Mouse (Mus musculus) midbrain, embryonic 15.5 days (tissue): ENCODE measurements around the gene BC017158. TPM values are rescaled to one million over a fixed set of nuclear protein-coding genes. Genes with fewer than 3 reads are reported as not detected.

Source experiments
- ATAC-seq: fragments of 200-750 bp; cut with Nextera tagmentation; replicated peaks from 2 replicates; pipeline ENCODE4 v1.8.0; 2017; ENCODE audit warnings: moderate TSS enrichment
- H3K27ac ChIP-seq: fragments of 300-500 bp; sonication (generic); 2 replicates; pipeline ENCODE4 v1.5.1; 2015; ENCODE audit warnings: mild to moderate bottlenecking, inconsistent platforms
- H3K27me3 ChIP-seq: fragments of 300-500 bp; sonication (generic); replicated peaks from 2 replicates; pipeline ENCODE4 v1.6.1; 2015; ENCODE audit warnings: inconsistent platforms
- H3K36me3 ChIP-seq: fragments of 300-500 bp; sonication (generic); replicated peaks from 2 replicates; pipeline ENCODE4 v1.6.1; 2015; ENCODE audit warnings: inconsistent platforms
- H3K4me1 ChIP-seq: fragments of 300-500 bp; sonication (generic); 2 replicates; pipeline ENCODE4 v1.6.1; 2015; ENCODE audit warnings: inconsistent platforms
- H3K4me2 ChIP-seq: fragments of 300-500 bp; sonication (generic); 2 replicates; pipeline ENCODE4 v1.6.1; 2015; ENCODE audit warnings: inconsistent platforms, mild to moderate bottlenecking, moderate library complexity
- H3K4me3 ChIP-seq: fragments of 300-500 bp; sonication (generic); 2 replicates; pipeline ENCODE4 v1.5.1; 2015; ENCODE audit warnings: mild to moderate bottlenecking, inconsistent platforms
- H3K9ac ChIP-seq: fragments of 300-500 bp; sonication (generic); 2 replicates; pipeline ENCODE4 v1.6.1; 2015; ENCODE audit warnings: mild to moderate bottlenecking, inconsistent platforms
- H3K9me3 ChIP-seq: fragments of 300-500 bp; sonication (generic); 2 replicates; pipeline ENCODE4 v1.6.1; 2016; ENCODE audit warnings: inconsistent platforms
- WGBS: fragments of 180-500 bp; shearing (Covaris S2); methylation state at CpG from one replicate; pipeline ENCODE4 v1.1.7; 2015; ENCODE audit warnings: mixed read lengths; 5-methylcytosine and 5-hydroxymethylcytosine counted together
- polyA plus RNA-seq: library from polyadenylated mRNA; unstranded; fragments of >200 nt; fragmentation: Nextera tagmentation; extraction: Ambion mirVana; gene quantifications from 2 replicates; pipeline ENCODE4 v1.2.1, GENCODE M21; 2015

The BC017158 gene
- polyA plus RNA-seq, 1 experiment from 2014 or later = 24.6 TPM

- Histone ChIP-seq H3K4me3 (no peak overlapping the region), H3K9me3 (no peaks in the 10 kb centered on the region), H3K36me3 (no peaks in the 10 kb centered on the region), H3K4me2 (no peak overlapping the region), H3K4me1 (no peaks in the 10 kb centered on the region), H3K27ac (no peak overlapping the region), H3K9ac (no peak overlapping the region), H3K27me3 (no peaks in the 10 kb centered on the region; the same call in 1 of the 2 replicates)
- ATAC-seq = no peak
- 84% methylated on average over 6 of the region's 6 CpGs for WGBS
Measured at GRCm38 (mm10) chr7:128304198-128304597, 6.2 kb upstream of the BC017158 start.

GRCm38 (mm10) chr7:128302151-128302550, 4.2 kb upstream of the BC017158 start:
- H3K27me3 ChIP-seq = no peaks in the 10 kb centered on the region; the same call in 1 of the 2 replicates
- 79% methylated on average over 3 of the region's 3 CpGs for WGBS
- no peak overlapping the region for H3K27ac ChIP-seq
- no peak overlapping the region for H3K9ac ChIP-seq
- H3K4me2 ChIP-seq = no peak overlapping the region
- no peak overlapping the region for H3K4me3 ChIP-seq
- no peak for ATAC-seq
- peaks cover 16% of the 10 kb centered on the region for H3K4me1 ChIP-seq
- H3K36me3 ChIP-seq = no peaks in the 10 kb centered on the region
- no peaks in the 10 kb centered on the region for H3K9me3 ChIP-seq

- Histone ChIP-seq H3K4me2 (no peak overlapping the region), H3K4me3 (no peak overlapping the region), H3K9ac (no peak overlapping the region), H3K27me3 (no peaks in the 10 kb centered on the region; the same call in 1 of the 2 replicates), H3K4me1 (peaks cover 21% of the 10 kb centered on the region), H3K36me3 (no peaks in the 10 kb centered on the region), H3K27ac (no peak overlapping the region), H3K9me3 (no peaks in the 10 kb centered on the region)
- ATAC-seq = no peak
- 77% methylated on average over 3 of the region's 3 CpGs for WGBS
Measured at GRCm38 (mm10) chr7:128300952-128301351, 3.0 kb upstream of the BC017158 start.

- Histone ChIP-seq H3K4me2 (peak overlapping the region; percentile 87), H3K27me3 (no peaks in the 10 kb centered on the region; the same call in 1 of the 2 replicates), H3K4me1 (peaks cover 21% of the 10 kb centered on the region), H3K9ac (no peak overlapping the region), H3K27ac (peak overlapping the region; percentile 0; the same call in 1 of the 2 replicates), H3K9me3 (no peaks in the 10 kb centered on the region), H3K36me3 (no peaks in the 10 kb centered on the region), H3K4me3 (peak overlapping the region; percentile 88)
- ATAC-seq = no peak
- 63% methylated on average over 8 of the region's 8 CpGs for WGBS
Measured at GRCm38 (mm10) chr7:128298481-128299342, 742 bp upstream of the BC017158 start.

- H3K27ac ChIP-seq = peak overlapping the region; percentile 76; the same call in 1 of the 2 replicates
- no peak for ATAC-seq
- H3K9me3 ChIP-seq = no peaks in the 10 kb centered on the region
Measured at GRCm38 (mm10) chr7:128297291-128297616, 716 bp downstream of the BC017158 start.

GRCm38 (mm10) chr7:128296514-128296913, 1.5 kb downstream of the BC017158 start:
- 67% methylated on average over 3 of the region's 3 CpGs for WGBS
- no peak overlapping the region for H3K4me2 ChIP-seq
- no peak overlapping the region for H3K4me3 ChIP-seq
- no peaks in the 10 kb centered on the region for H3K9me3 ChIP-seq
- ATAC-seq = no peak
- no peak overlapping the region for H3K27ac ChIP-seq
- no peaks in the 10 kb centered on the region for H3K36me3 ChIP-seq
- no peak overlapping the region for H3K9ac ChIP-seq
- no peaks in the 10 kb centered on the region; the same call in 1 of the 2 replicates for H3K27me3 ChIP-seq
- H3K4me1 ChIP-seq = peaks cover 21% of the 10 kb centered on the region

More at GRCm38 (mm10) chr7:128297291-128297616, 716 bp downstream of the BC017158 start:
- H3K36me3 ChIP-seq = no peaks in the 10 kb centered on the region
- H3K4me2 ChIP-seq = peak overlapping the region; percentile 87
- H3K27me3 ChIP-seq = no peaks in the 10 kb centered on the region; the same call in 1 of the 2 replicates
- peaks cover 21% of the 10 kb centered on the region for H3K4me1 ChIP-seq
- H3K4me3 ChIP-seq = peak overlapping the region; percentile 88
- H3K9ac ChIP-seq = peak overlapping the region; percentile 81
- 41% methylated on average over 10 of the region's 10 CpGs for WGBS

GRCm38 (mm10) chr7:128294785-128295184, 3.2 kb downstream of the BC017158 start:
- no peak overlapping the region for H3K27ac ChIP-seq
- no peak overlapping the region for H3K4me3 ChIP-seq
- no peaks in the 10 kb centered on the region for H3K27me3 ChIP-seq
- no peak overlapping the region for H3K4me2 ChIP-seq
- H3K9me3 ChIP-seq = no peaks in the 10 kb centered on the region
- H3K9ac ChIP-seq = no peak overlapping the region
- ATAC-seq = no peak
- H3K4me1 ChIP-seq = peaks cover 21% of the 10 kb centered on the region
- peaks cover 2% of the 10 kb centered on the region; the same call in 1 of the 2 replicates for H3K36me3 ChIP-seq
- 95% methylated on average over 10 of the region's 10 CpGs for WGBS

- Histone ChIP-seq H3K36me3 (peaks cover 9% of the 10 kb centered on the region; the same call in 1 of the 2 replicates), H3K9me3 (no peaks in the 10 kb centered on the region), H3K4me2 (no peak overlapping the region), H3K27me3 (no peaks in the 10 kb centered on the region), H3K4me1 (0 out of 2 replicates have a peak, but pooled peaks cover 1% of the 10 kb centered on the region), H3K27ac (no peak overlapping the region), H3K4me3 (no peak overlapping the region), H3K9ac (no peak overlapping the region)
- 16% methylated on average over 9 of the region's 9 CpGs for WGBS
- ATAC-seq = no peak
Measured at GRCm38 (mm10) chr7:128288923-128289544, 8.9 kb downstream of the BC017158 start.

GRCm38 (mm10) chr7:128285060-128285459, 12.9 kb downstream of the BC017158 start:
- Histone ChIP-seq H3K9me3 (no peaks in the 10 kb centered on the region), H3K27ac (no peak overlapping the region), H3K27me3 (no peaks in the 10 kb centered on the region), H3K9ac (no peak overlapping the region), H3K4me2 (no peak overlapping the region), H3K4me1 (0 out of 2 replicates have a peak, but pooled peaks cover 8% of the 10 kb centered on the region), H3K4me3 (no peak overlapping the region), H3K36me3 (peaks cover 7% of the 10 kb centered on the region; the same call in 1 of the 2 replicates)
- ATAC-seq = no peak
- 88% methylated on average over 8 of the region's 8 CpGs for WGBS

- Histone ChIP-seq H3K9ac (no peak overlapping the region), H3K27ac (no peak overlapping the region), H3K36me3 (peaks cover 7% of the 10 kb centered on the region; the same call in 1 of the 2 replicates), H3K27me3 (no peaks in the 10 kb centered on the region), H3K4me3 (no peak overlapping the region), H3K4me1 (0 out of 2 replicates have a peak, but pooled peaks cover 8% of the 10 kb centered on the region), H3K4me2 (no peak overlapping the region), H3K9me3 (no peaks in the 10 kb centered on the region)
- ATAC-seq = no peak
- 48% methylated on average over 5 of the region's 5 CpGs for WGBS
Measured at GRCm38 (mm10) chr7:128284047-128284446, 13.9 kb downstream of the BC017158 start.

GRCm38 (mm10) chr7:128282532-128283244, 15.3 kb downstream of the BC017158 start:
- no peak overlapping the region for H3K27ac ChIP-seq
- H3K9ac ChIP-seq = no peak overlapping the region
- H3K4me3 ChIP-seq = no peak overlapping the region
- no peak for ATAC-seq
- H3K4me1 ChIP-seq = 0 out of 2 replicates have a peak, but pooled peaks cover 8% of the 10 kb centered on the region
- peaks cover 2% of the 10 kb centered on the region; the same call in 1 of the 2 replicates for H3K36me3 ChIP-seq
- no peak overlapping the region for H3K4me2 ChIP-seq
- H3K27me3 ChIP-seq = no peaks in the 10 kb centered on the region
- H3K9me3 ChIP-seq = no peaks in the 10 kb centered on the region
- WGBS = 12% methylated on average over 7 of the region's 7 CpGs

- H3K9ac ChIP-seq = no peak overlapping the region
- H3K36me3 ChIP-seq = peaks cover 4% of the 10 kb centered on the region; the same call in 1 of the 2 replicates
- no peak overlapping the region for H3K4me2 ChIP-seq
- H3K27me3 ChIP-seq = no peaks in the 10 kb centered on the region
- no peaks in the 10 kb centered on the region for H3K9me3 ChIP-seq
- no peak for ATAC-seq
- no peak overlapping the region for H3K27ac ChIP-seq
- no peak overlapping the region for H3K4me3 ChIP-seq
- WGBS = 69% methylated on average over 11 of the region's 11 CpGs
- 0 out of 2 replicates have a peak, but pooled peaks cover 8% of the 10 kb centered on the region for H3K4me1 ChIP-seq
Measured at GRCm38 (mm10) chr7:128281765-128282164, 16.2 kb downstream of the BC017158 start.
